ENCODE assay signal across 23 mouse cellular contexts in the genomic region with DNA sequence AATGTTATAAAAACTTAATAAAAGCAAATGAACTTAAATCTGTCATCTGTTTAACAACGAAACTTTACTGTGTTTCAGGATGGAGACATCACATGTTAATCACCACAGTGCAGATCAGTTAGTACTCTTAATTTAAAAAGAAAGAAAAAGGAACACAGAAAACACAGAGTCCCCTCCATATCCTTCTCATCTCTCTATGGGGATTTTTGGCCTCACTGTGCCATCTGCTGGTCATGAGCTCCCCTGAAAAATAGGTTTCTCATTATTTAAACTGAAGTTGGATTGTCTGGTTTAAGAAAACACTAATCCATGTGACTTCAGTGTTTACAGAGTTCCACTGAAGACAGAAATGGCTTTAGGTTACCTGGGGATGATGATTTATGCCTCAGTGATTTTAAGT.
DNase-seq lines count a peak whose midpoint lies in the region; ATAC-seq and TF ChIP-seq lines count a peak whose summit lies in the region.
"Had no signal": no experiment of that assay in that cellular context is flagged by ENCODE, and none has a peak within 500 bp of the region (broad histone marks: within the 10 kb centered on the region; RNA-seq: fewer than 3 reads in every experiment).

No protein-coding gene starts in this region.

- H3K27me3 ChIP-seq in liver, postnatal 0 days (ENCODE audit: insufficient read depth, low read length), result no peaks in the 10 kb centered on the region
- H3K27me3 ChIP-seq in liver, embryonic 11.5 days (replicated peaks; ENCODE audit: control insufficient read depth, insufficient read depth, low read length), result no peaks in the 10 kb centered on the region
- H3K27me3 ChIP-seq in forebrain, embryonic 14.5 days (replicated peaks; ENCODE audit: control insufficient read depth, insufficient read depth, low read length), result no peaks in the 10 kb centered on the region
- H3K27me3 ChIP-seq: embryonic facial prominence, embryonic 12.5 days; embryonic facial prominence, embryonic 15.5 days; forebrain, embryonic 15.5 days; heart, embryonic 13.5 days had no signal

- no peak overlapping the region for H3K27ac ChIP-seq in liver, postnatal 0 days (ENCODE audit: low read depth)
- no peak overlapping the region for H3K27ac ChIP-seq in liver, embryonic 11.5 days (ENCODE audit: low read depth, low read length)
- H3K27ac ChIP-seq in forebrain, embryonic 14.5 days (ENCODE audit: low read depth, low read length), result no peak overlapping the region
- H3K27ac ChIP-seq: embryonic facial prominence, embryonic 12.5 days; embryonic facial prominence, embryonic 15.5 days; forebrain, embryonic 15.5 days; heart, adult 2 months; heart, embryonic 10.5 days; heart, embryonic 13.5 days; hindbrain, embryonic 14.5 days; hindbrain, postnatal 0 days had no signal

- DNase-seq in liver, postnatal 0 days, result no peak
- DNase-seq in liver, embryonic 11.5 days (ENCODE audit: low spot score), result no peak
- peak; percentile 8 for DNase-seq in naive thymus-derived CD4-positive, alpha-beta T cell, adult 2 months (ENCODE audit: low read depth)
- no peak for DNase-seq in forebrain, embryonic 14.5 days (ENCODE audit: low spot score)
- no peak for DNase-seq in layer of hippocampus, adult 8-10 months (ENCODE audit: low spot score in 2 of 2)
- DNase-seq: adrenal gland, adult 2 months; adrenal gland, postnatal 14 days; cerebellum, adult 18-20 months; cerebellum, adult 9-10 months; cerebellum, postnatal 14 days; gastrocnemius, postnatal 25 days; heart, adult 2 months; heart, postnatal 14 days; heart, postnatal 4 days had no signal

- H3K4me3 ChIP-seq in liver, postnatal 0 days (ENCODE audit: low read depth, low read length), result no peak overlapping the region
- no peak overlapping the region for H3K4me3 ChIP-seq in liver, embryonic 11.5 days (ENCODE audit: low read depth, low read length)
- no peak overlapping the region for H3K4me3 ChIP-seq in forebrain, embryonic 14.5 days (ENCODE audit: low read depth, low read length)
- H3K4me3 ChIP-seq: embryonic facial prominence, embryonic 12.5 days; embryonic facial prominence, embryonic 15.5 days; forebrain, embryonic 15.5 days; heart, adult 2 months; heart, embryonic 10.5 days; heart, embryonic 13.5 days had no signal

- peak; percentile 34; the same call in 1 of the 2 replicates for TF ChIP-seq CTCF in liver, postnatal 0 days (IDR thresholded peaks at IDR 0.05; ENCODE audit: low read depth)

- ATAC-seq in liver, postnatal 0 days, result no peak
- no peak for ATAC-seq in liver, embryonic 11.5 days (replicated peaks; ENCODE audit: low FRiP score)
- ATAC-seq in granulocyte monocyte progenitor cell, adult 5-6 weeks (replicated peaks; ENCODE audit: poor library complexity, severe bottlenecking), result peak; percentile 52; the same call in 1 of the 2 replicates
- ATAC-seq in forebrain, embryonic 14.5 days, result no peak
- ATAC-seq in inflammation-experienced regulatory T-cells, adult 6 months, result no peak
- ATAC-seq: forebrain, embryonic 15.5 days; hindbrain, postnatal 0 days had no signal

- 32% methylated on average over 1 of the region's 1 CpGs for WGBS in liver, postnatal 0 days (ENCODE audit: insufficient replicate concordance)
- WGBS in liver, embryonic 11.5 days, result 58% methylated on average over 1 of the region's 1 CpGs
- WGBS in forebrain, embryonic 14.5 days, result 60% methylated on average over 1 of the region's 1 CpGs

- H3K9ac ChIP-seq in liver, postnatal 0 days (replicated peaks), result no peak overlapping the region
- H3K9ac ChIP-seq in liver, embryonic 11.5 days (ENCODE audit: low read depth, low read length), result no peak overlapping the region
- no peak overlapping the region for H3K9ac ChIP-seq in forebrain, embryonic 14.5 days (ENCODE audit: low read length)
- H3K9ac ChIP-seq: embryonic facial prominence, embryonic 12.5 days; embryonic facial prominence, embryonic 15.5 days; forebrain, embryonic 15.5 days; heart, embryonic 13.5 days; hindbrain, embryonic 14.5 days had no signal

- no peak overlapping the region for H3K4me2 ChIP-seq in liver, postnatal 0 days (ENCODE audit: low read depth, low read length)
- no peak overlapping the region for H3K4me2 ChIP-seq in liver, embryonic 11.5 days
- no peak overlapping the region for H3K4me2 ChIP-seq in forebrain, embryonic 14.5 days (ENCODE audit: low read length)
- H3K4me2 ChIP-seq: embryonic facial prominence, embryonic 12.5 days; embryonic facial prominence, embryonic 15.5 days; forebrain, embryonic 15.5 days; heart, embryonic 13.5 days; hindbrain, embryonic 14.5 days had no signal

- H3K36me3 ChIP-seq in liver, postnatal 0 days (replicated peaks; ENCODE audit: insufficient read depth, low read length), result no peaks in the 10 kb centered on the region
- no peaks in the 10 kb centered on the region for H3K36me3 ChIP-seq in liver, embryonic 11.5 days (ENCODE audit: control insufficient read depth, insufficient read depth, low read length)
- H3K36me3 ChIP-seq in forebrain, embryonic 14.5 days (ENCODE audit: control insufficient read depth, insufficient read depth, low read length), result no peaks in the 10 kb centered on the region
- H3K36me3 ChIP-seq: embryonic facial prominence, embryonic 12.5 days; embryonic facial prominence, embryonic 15.5 days; forebrain, embryonic 15.5 days; heart, embryonic 10.5 days; heart, embryonic 13.5 days had no signal

- H3K9me3 ChIP-seq in liver, postnatal 0 days (ENCODE audit: low read length), result no peaks in the 10 kb centered on the region
- H3K9me3 ChIP-seq in liver, embryonic 11.5 days (ENCODE audit: control insufficient read depth, low read length), result no peaks in the 10 kb centered on the region
- peaks cover 7% of the 10 kb centered on the region; the same call in 1 of the 2 replicates for H3K9me3 ChIP-seq in forebrain, embryonic 14.5 days (replicated peaks; ENCODE audit: control insufficient read depth, low read length)
- H3K9me3 ChIP-seq: embryonic facial prominence, embryonic 12.5 days; heart, embryonic 10.5 days had no signal

- TF ChIP-seq EP300 in liver, postnatal 0 days (IDR thresholded peaks at IDR 0.05; ENCODE audit: low read depth), result no peak

- H3K4me1 ChIP-seq in liver, postnatal 0 days (ENCODE audit: insufficient read depth), result no peaks in the 10 kb centered on the region
- no peaks in the 10 kb centered on the region for H3K4me1 ChIP-seq in liver, embryonic 11.5 days (replicated peaks; ENCODE audit: control insufficient read depth, insufficient read depth, low read length)
- H3K4me1 ChIP-seq in forebrain, embryonic 14.5 days (ENCODE audit: control insufficient read depth, insufficient read depth, low read length), result no peaks in the 10 kb centered on the region
- H3K4me1 ChIP-seq: embryonic facial prominence, embryonic 12.5 days; embryonic facial prominence, embryonic 15.5 days; forebrain, embryonic 15.5 days; heart, embryonic 10.5 days; heart, embryonic 13.5 days had no signal
